In the genomic region with DNA sequence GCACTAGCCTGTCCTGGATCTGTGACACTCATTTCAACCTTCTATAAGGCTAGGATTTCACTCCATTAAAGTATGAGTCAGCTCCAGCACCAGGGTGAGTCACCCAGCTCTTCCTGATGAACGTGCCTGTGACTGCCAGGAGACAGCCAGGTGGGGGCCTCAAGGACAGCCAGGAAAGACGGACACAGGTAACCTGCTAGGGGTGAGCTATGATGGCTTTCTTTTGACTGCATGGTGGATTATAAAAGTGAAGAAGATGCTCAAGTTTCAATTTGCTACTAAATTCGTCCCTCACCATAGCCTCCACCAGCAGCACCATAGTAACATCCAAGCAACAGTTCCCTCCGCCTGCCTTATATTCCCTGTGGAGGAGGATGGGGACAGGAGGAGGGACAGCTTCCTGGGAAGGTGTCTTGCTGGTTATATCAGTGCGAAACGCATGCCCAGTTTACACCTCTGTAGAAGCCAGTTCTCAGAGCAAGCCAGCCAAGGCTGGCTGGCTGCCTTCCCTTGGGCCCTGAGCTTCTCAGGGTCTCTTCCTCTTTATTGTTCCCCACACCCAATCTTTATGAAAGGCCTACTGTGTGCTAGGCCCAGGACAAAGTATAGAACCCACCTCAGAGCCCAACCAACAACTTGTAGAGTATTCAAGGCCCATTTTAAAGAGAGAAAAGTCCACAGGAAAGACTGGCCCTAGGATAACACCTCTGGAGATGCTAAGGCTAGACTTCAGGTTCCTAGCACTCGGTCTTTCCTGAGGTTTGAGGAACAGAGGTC, we compare ENCODE assay signal across 14 mouse cellular contexts. TPM values are rescaled to one million over a fixed set of nuclear protein-coding genes. Genes with fewer than 3 reads are reported as not detected.
DNase-seq lines count a peak whose midpoint lies in the region; ATAC-seq lines count a peak whose summit lies in the region.
"Had no signal": no experiment of that assay in that cellular context is flagged by ENCODE, and none has a peak within 500 bp of the region (broad histone marks: within the 10 kb centered on the region; RNA-seq: fewer than 3 reads in every experiment).

No protein-coding gene starts in this region.

- 72% methylated on average over 7 of the region's 7 CpGs for WGBS in liver, embryonic 15.5 days (ENCODE audit: insufficient replicate concordance)
- 69% methylated on average over 7 of the region's 7 CpGs for WGBS in liver, embryonic 11.5 days
- whole genome bisulfite sequencing in intestine, embryonic 16.5 days = 66% methylated on average over 7 of the region's 7 CpGs
- WGBS in forebrain, embryonic 15.5 days = 80% methylated on average over 7 of the region's 7 CpGs

- peaks cover 63% of the 10 kb centered on the region for H3K4me1 ChIP-seq in liver, embryonic 15.5 days (replicated peaks)
- H3K4me1 ChIP-seq in liver, embryonic 11.5 days (replicated peaks; ENCODE audit: control insufficient read depth, insufficient read depth, low read length) = peaks cover 27% of the 10 kb centered on the region
- peaks cover 21% of the 10 kb centered on the region for H3K4me1 ChIP-seq in intestine, embryonic 16.5 days (ENCODE audit: control insufficient read depth, insufficient read depth, low read length)
- peaks cover 24% of the 10 kb centered on the region for H3K4me1 ChIP-seq in forebrain, embryonic 15.5 days

- H3K27me3 ChIP-seq in liver, embryonic 15.5 days = peaks cover 14% of the 10 kb centered on the region; the same call in 1 of the 2 replicates
- H3K27me3 ChIP-seq in liver, embryonic 11.5 days (replicated peaks; ENCODE audit: control insufficient read depth, insufficient read depth, low read length) = no peaks in the 10 kb centered on the region
- no peaks in the 10 kb centered on the region for H3K27me3 ChIP-seq in intestine, embryonic 16.5 days (replicated peaks; ENCODE audit: control insufficient read depth, insufficient read depth, low read length)
- H3K27me3 ChIP-seq in forebrain, embryonic 15.5 days = no peaks in the 10 kb centered on the region
- H3K27me3 ChIP-seq: embryonic facial prominence, embryonic 12.5 days; kidney, embryonic 15.5 days had no signal

- no peak overlapping the region for H3K9ac ChIP-seq in liver, embryonic 15.5 days
- H3K9ac ChIP-seq in liver, embryonic 11.5 days (ENCODE audit: low read depth, low read length) = no peak overlapping the region
- 0 out of 2 replicates have a peak overlapping the region, but pooled peaks have one; percentile 7 for H3K9ac ChIP-seq in intestine, embryonic 16.5 days (ENCODE audit: low read depth, low read length)
- H3K9ac ChIP-seq in forebrain, embryonic 15.5 days (replicated peaks) = no peak overlapping the region
- H3K9ac ChIP-seq: embryonic facial prominence, embryonic 12.5 days; kidney, embryonic 15.5 days had no signal

- H3K4me2 ChIP-seq in liver, embryonic 15.5 days = no peak overlapping the region
- H3K4me2 ChIP-seq in liver, embryonic 11.5 days = no peak overlapping the region
- H3K4me2 ChIP-seq in intestine, embryonic 16.5 days (ENCODE audit: low read depth, low read length) = no peak overlapping the region
- H3K4me2 ChIP-seq in forebrain, embryonic 15.5 days (replicated peaks) = no peak overlapping the region
- H3K4me2 ChIP-seq: embryonic facial prominence, embryonic 12.5 days; kidney, embryonic 15.5 days had no signal

- H3K9me3 ChIP-seq in liver, embryonic 15.5 days (replicated peaks) = no peaks in the 10 kb centered on the region
- H3K9me3 ChIP-seq in liver, embryonic 11.5 days (ENCODE audit: control insufficient read depth, low read length) = no peaks in the 10 kb centered on the region
- H3K9me3 ChIP-seq in intestine, embryonic 16.5 days (ENCODE audit: control insufficient read depth, low read length) = no peaks in the 10 kb centered on the region
- no peaks in the 10 kb centered on the region for H3K9me3 ChIP-seq in forebrain, embryonic 15.5 days
- H3K9me3 ChIP-seq: embryonic facial prominence, embryonic 12.5 days; kidney, embryonic 15.5 days had no signal

- no peak overlapping the region for H3K4me3 ChIP-seq in liver, embryonic 15.5 days (replicated peaks)
- H3K4me3 ChIP-seq in liver, embryonic 11.5 days (ENCODE audit: low read depth, low read length) = no peak overlapping the region
- no peak overlapping the region for H3K4me3 ChIP-seq in intestine, embryonic 16.5 days (ENCODE audit: low read length)
- no peak overlapping the region for H3K4me3 ChIP-seq in forebrain, embryonic 15.5 days
- H3K4me3 ChIP-seq: embryonic facial prominence, embryonic 12.5 days; kidney, embryonic 15.5 days had no signal

- ATAC-seq in frontal cortex, adult (ENCODE audit: low TSS enrichment) = peak; percentile 76
- no peak for ATAC-seq in liver, embryonic 15.5 days (ENCODE audit: insufficient read depth)
- ATAC-seq in liver, embryonic 11.5 days (replicated peaks; ENCODE audit: low FRiP score) = no peak
- peak; percentile 57 for ATAC-seq in intestine, embryonic 16.5 days
- no peak for ATAC-seq in forebrain, embryonic 15.5 days (replicated peaks)
- ATAC-seq: CD4-positive, CD25-positive, alpha-beta regulatory T cell, adult 4 months; lung, postnatal 0 days had no signal

- DNase-seq in frontal cortex, postnatal 10 days (ENCODE audit: low spot score in 2 of 2) = no peak
- no peak for DNase-seq in liver, embryonic 11.5 days (ENCODE audit: low spot score)
- DNase-seq in telencephalon, adult 2 months (ENCODE audit: low read depth, low spot score) = peak; percentile 88
- no peak for DNase-seq in heart, adult 9 months (ENCODE audit: low spot score in 2 of 2)
- DNase-seq: cerebellum, adult 11-12 months; midbrain, embryonic 14.5 days had no signal

- no peaks in the 10 kb centered on the region for H3K36me3 ChIP-seq in liver, embryonic 15.5 days (replicated peaks)
- H3K36me3 ChIP-seq in liver, embryonic 11.5 days (ENCODE audit: control insufficient read depth, insufficient read depth, low read length) = no peaks in the 10 kb centered on the region
- H3K36me3 ChIP-seq in intestine, embryonic 16.5 days (ENCODE audit: control insufficient read depth, insufficient read depth, low read length) = no peaks in the 10 kb centered on the region
- H3K36me3 ChIP-seq in forebrain, embryonic 15.5 days = no peaks in the 10 kb centered on the region
- H3K36me3 ChIP-seq: embryonic facial prominence, embryonic 12.5 days; kidney, embryonic 15.5 days had no signal

- 0 out of 2 replicates have a peak overlapping the region, but pooled peaks have one; percentile 9 for H3K27ac ChIP-seq in liver, embryonic 15.5 days (replicated peaks)
- H3K27ac ChIP-seq in liver, embryonic 11.5 days (ENCODE audit: low read depth, low read length) = no peak overlapping the region
- peak overlapping the region; percentile 67 for H3K27ac ChIP-seq in intestine, embryonic 16.5 days (ENCODE audit: low read length)
- H3K27ac ChIP-seq in forebrain, embryonic 15.5 days (replicated peaks) = no peak overlapping the region
- H3K27ac ChIP-seq: embryonic facial prominence, embryonic 12.5 days; kidney, embryonic 15.5 days had no signal

RNA-seq across cellular contexts. Expression of a gene that starts 6.0 kb away (rescaled TPM):
- 293 and 326 TPM in 2 replicates for polyA plus RNA-seq in liver, embryonic 15.5 days (2015; fragmentation: Nextera tagmentation; extraction: Ambion mirVana)
- polyA plus RNA-seq in liver, embryonic 11.5 days (2014; fragmentation: Nextera tagmentation; extraction: Ambion mirVana) = 150 and 153 TPM in 2 replicates
- 149 and 156 TPM in 2 replicates for polyA plus RNA-seq in intestine, embryonic 16.5 days (2015; fragmentation: Nextera tagmentation; extraction: Ambion mirVana)
- polyA plus RNA-seq in forebrain, embryonic 15.5 days (2015; fragmentation: Nextera tagmentation; extraction: Ambion mirVana) = 89.5 and 89.7 TPM in 2 replicates

Comparison
In these comparisons a context has a peak if more than half of its experiments do, and no peak if none do; other contexts are left out.
1. H3K27ac ChIP-seq: peak in liver, embryonic 15.5 days (single experiment) and intestine, embryonic 16.5 days (single experiment); none in liver, embryonic 11.5 days (single experiment) and forebrain, embryonic 15.5 days (single experiment).
2. ATAC-seq: peak in frontal cortex, adult (single experiment) and intestine, embryonic 16.5 days (single experiment); none in liver, embryonic 15.5 days (single experiment), liver, embryonic 11.5 days (single experiment) and forebrain, embryonic 15.5 days (single experiment).